Comparison of ENCODE assay signal across 9 mouse cellular contexts in the genomic region with DNA sequence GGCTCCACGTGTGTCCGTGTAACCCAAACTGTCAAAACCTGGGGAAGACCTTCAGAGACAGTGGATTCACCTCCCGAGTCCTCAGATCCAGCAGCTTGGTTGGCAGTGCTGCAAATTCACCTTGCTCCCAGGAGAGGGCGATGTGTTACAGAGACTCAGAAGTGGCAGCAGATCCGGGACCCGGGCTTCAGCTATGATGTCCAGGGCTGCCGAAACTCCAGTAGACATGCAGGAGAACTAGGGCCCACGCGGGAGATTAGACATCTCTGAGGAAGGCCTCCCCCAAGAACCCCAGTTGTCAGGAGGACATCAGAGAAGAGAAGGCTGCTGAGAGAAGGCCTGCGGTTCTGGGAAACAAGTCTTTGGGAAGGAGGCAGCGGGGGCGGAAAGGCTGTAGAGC. TPM values are rescaled to one million over a fixed set of nuclear protein-coding genes. Genes with fewer than 3 reads are reported as not detected.
A peak's percentile ranks its signal among the peaks of the same experiment; 100 is the strongest.
DNase-seq lines count a peak whose midpoint lies in the region; ATAC-seq and TF ChIP-seq lines count a peak whose summit lies in the region.
"Had no signal": no experiment of that assay in that cellular context is flagged by ENCODE, and none has a peak within 500 bp of the region (broad histone marks: within the 10 kb centered on the region; RNA-seq: fewer than 3 reads in every experiment).

No protein-coding gene starts in this region.

- peak; percentile 86 for TF ChIP-seq CTCF in stomach, postnatal 0 days (IDR thresholded peaks at IDR 0.05; ENCODE audit: low read depth)

- DNase-seq in ovary, postnatal 36 days (ENCODE audit: low spot score) = peak; percentile 57
- DNase-seq in ovary, adult 18-20 months (ENCODE audit: low spot score) = no peak
- peak; percentile 84 for DNase-seq in cerebellum, adult 11 months
- peak; percentile 76 for DNase-seq in left cerebral cortex, adult 11 months (ENCODE audit: low spot score)
- DNase-seq in midbrain, embryonic 11.5 days (ENCODE audit: low spot score, missing footprints) = peak; percentile 94
- peak; percentile 62 for DNase-seq in stomach, postnatal 0 days (ENCODE audit: low spot score)

- ATAC-seq in forebrain, embryonic 13.5 days = no peak
- no peak for ATAC-seq in hindbrain, embryonic 13.5 days (ENCODE audit: low FRiP score)
- no peak for ATAC-seq in midbrain, embryonic 11.5 days (ENCODE audit: low FRiP score)
- no peak for ATAC-seq in stomach, postnatal 0 days (ENCODE audit: low FRiP score, low TSS enrichment)

- H3K9me3 ChIP-seq in forebrain, embryonic 13.5 days (replicated peaks) = no peaks in the 10 kb centered on the region
- no peaks in the 10 kb centered on the region for H3K9me3 ChIP-seq in hindbrain, embryonic 13.5 days
- H3K9me3 ChIP-seq in midbrain, embryonic 11.5 days (ENCODE audit: control insufficient read depth, low read length) = no peaks in the 10 kb centered on the region
- H3K9me3 ChIP-seq in stomach, postnatal 0 days (ENCODE audit: control insufficient read depth, low read length) = no peaks in the 10 kb centered on the region

- H3K27me3 ChIP-seq in forebrain, embryonic 13.5 days = peaks cover 6% of the 10 kb centered on the region; the same call in 1 of the 2 replicates
- H3K27me3 ChIP-seq in hindbrain, embryonic 13.5 days = peaks cover 25% of the 10 kb centered on the region; the same call in 1 of the 2 replicates
- H3K27me3 ChIP-seq in midbrain, embryonic 11.5 days (ENCODE audit: control insufficient read depth, insufficient read depth, low read length) = peaks cover 10% of the 10 kb centered on the region
- H3K27me3 ChIP-seq in stomach, postnatal 0 days (ENCODE audit: control insufficient read depth, insufficient read depth, low read length) = peaks cover 2% of the 10 kb centered on the region; the same call in 1 of the 2 replicates

- H3K4me3 ChIP-seq in forebrain, embryonic 13.5 days = no peak overlapping the region
- H3K4me3 ChIP-seq in hindbrain, embryonic 13.5 days = no peak overlapping the region
- no peak overlapping the region for H3K4me3 ChIP-seq in midbrain, embryonic 11.5 days (ENCODE audit: low read depth, low read length)
- no peak overlapping the region for H3K4me3 ChIP-seq in stomach, postnatal 0 days (ENCODE audit: low read depth, low read length)

- TF ChIP-seq EP300 in stomach, postnatal 0 days (optimal IDR thresholded peaks at IDR 0.05) = no peak

- 20% methylated on average over 12 of the region's 12 CpGs for WGBS in forebrain, embryonic 13.5 days
- 21% methylated on average over 12 of the region's 12 CpGs for WGBS in hindbrain, embryonic 13.5 days
- 25% methylated on average over 12 of the region's 12 CpGs for WGBS in midbrain, embryonic 11.5 days
- 19% methylated on average over 12 of the region's 12 CpGs for WGBS in stomach, postnatal 0 days

- no peaks in the 10 kb centered on the region for H3K36me3 ChIP-seq in forebrain, embryonic 13.5 days (ENCODE audit: poor library complexity, severe bottlenecking)
- H3K36me3 ChIP-seq in hindbrain, embryonic 13.5 days = peaks cover 7% of the 10 kb centered on the region
- H3K36me3 ChIP-seq in midbrain, embryonic 11.5 days (ENCODE audit: control insufficient read depth, insufficient read depth, low read length) = no peaks in the 10 kb centered on the region
- no peaks in the 10 kb centered on the region for H3K36me3 ChIP-seq in stomach, postnatal 0 days (ENCODE audit: control insufficient read depth, insufficient read depth, low read length)

- no peak overlapping the region for H3K4me2 ChIP-seq in forebrain, embryonic 13.5 days
- H3K4me2 ChIP-seq in hindbrain, embryonic 13.5 days = no peak overlapping the region
- no peak overlapping the region; the same call in 1 of the 2 replicates for H3K4me2 ChIP-seq in midbrain, embryonic 11.5 days
- no peak overlapping the region for H3K4me2 ChIP-seq in stomach, postnatal 0 days (replicated peaks; ENCODE audit: low read depth)

- H3K9ac ChIP-seq in forebrain, embryonic 13.5 days = no peak overlapping the region
- H3K9ac ChIP-seq in hindbrain, embryonic 13.5 days = peak overlapping the region; percentile 60; the same call in 1 of the 2 replicates
- no peak overlapping the region for H3K9ac ChIP-seq in midbrain, embryonic 11.5 days (ENCODE audit: low read length)
- no peak overlapping the region for H3K9ac ChIP-seq in stomach, postnatal 0 days (ENCODE audit: low read length)

- peaks cover 25% of the 10 kb centered on the region for H3K4me1 ChIP-seq in forebrain, embryonic 13.5 days
- H3K4me1 ChIP-seq in hindbrain, embryonic 13.5 days (replicated peaks) = peaks cover 45% of the 10 kb centered on the region
- peaks cover 7% of the 10 kb centered on the region for H3K4me1 ChIP-seq in midbrain, embryonic 11.5 days (ENCODE audit: control insufficient read depth, insufficient read depth, low read length)
- no peaks in the 10 kb centered on the region for H3K4me1 ChIP-seq in stomach, postnatal 0 days (replicated peaks; ENCODE audit: control insufficient read depth, insufficient read depth)

- H3K27ac ChIP-seq in forebrain, embryonic 13.5 days = peak overlapping the region; percentile 31; the same call in 1 of the 2 replicates
- peak overlapping the region; percentile 40; the same call in 1 of the 2 replicates for H3K27ac ChIP-seq in hindbrain, embryonic 13.5 days
- no peak overlapping the region for H3K27ac ChIP-seq in midbrain, embryonic 11.5 days (ENCODE audit: low read depth, low read length)
- H3K27ac ChIP-seq in stomach, postnatal 0 days (replicated peaks) = no peak overlapping the region

RNA-seq across cellular contexts. Expression of a gene that starts 50.7 kb away (rescaled TPM):
- polyA plus RNA-seq in forebrain, embryonic 13.5 days (2015; fragmentation: Nextera tagmentation; extraction: Ambion mirVana) = not detected in 2 replicates
- polyA plus RNA-seq in hindbrain, embryonic 13.5 days (2015; fragmentation: Nextera tagmentation; extraction: Ambion mirVana) = 0.10 and 0.23 TPM in 2 replicates
- polyA plus RNA-seq in midbrain, embryonic 11.5 days (2014; fragmentation: Nextera tagmentation; extraction: Ambion mirVana) = not detected in 2 replicates
- polyA plus RNA-seq in stomach, postnatal 0 days (2015; fragmentation: Nextera tagmentation; extraction: Ambion mirVana) = not detected in 2 replicates
- polyA plus RNA-seq: liver, embryonic 16.5 days had no signal

Comparison
In these comparisons a context has a peak if more than half of its experiments do, and no peak if none do; other contexts are left out.
1. H3K27ac ChIP-seq: peak in forebrain, embryonic 13.5 days (single experiment) and hindbrain, embryonic 13.5 days (single experiment); none in midbrain, embryonic 11.5 days (single experiment) and stomach, postnatal 0 days (single experiment).